Comparison of ENCODE assay signal across 43 mouse cellular contexts in genomic region chr7:104686201-104686600, GRCm38 (mm10). TPM values are rescaled to one million over a fixed set of nuclear protein-coding genes. Genes with fewer than 3 reads are reported as not detected.
"Had no signal": no experiment of that assay in that cellular context is flagged by ENCODE, and none has a peak within 500 bp of the region (broad histone marks: within the 10 kb centered on the region; RNA-seq: fewer than 3 reads in every experiment).

Gene Olfr661, plus strand, starts transcription at chr7:104686501.

- H3K27me3 ChIP-seq: heart, embryonic 12.5 days; heart, embryonic 13.5 days; heart, embryonic 15.5 days; hindbrain, embryonic 12.5 days; hindbrain, embryonic 13.5 days; hindbrain, embryonic 15.5 days; intestine, embryonic 15.5 days; kidney, embryonic 15.5 days had no signal

- ATAC-seq: hindbrain, embryonic 16.5 days; hindbrain, postnatal 0 days; inflammation-experienced regulatory T-cells, adult 6 months; intestine, embryonic 15.5 days; intestine, embryonic 16.5 days; intestine, postnatal 0 days had no signal

- H3K4me2 ChIP-seq: heart, embryonic 11.5 days; heart, embryonic 12.5 days; heart, embryonic 13.5 days; heart, embryonic 15.5 days; hindbrain, embryonic 12.5 days; hindbrain, embryonic 13.5 days; hindbrain, embryonic 14.5 days; hindbrain, embryonic 15.5 days; intestine, embryonic 15.5 days; kidney, embryonic 15.5 days had no signal

- H3K9me3 ChIP-seq: heart, embryonic 10.5 days; heart, embryonic 12.5 days; heart, embryonic 13.5 days; heart, embryonic 15.5 days; hindbrain, embryonic 10.5 days; hindbrain, embryonic 12.5 days; hindbrain, embryonic 13.5 days; hindbrain, embryonic 15.5 days; intestine, embryonic 15.5 days; kidney, embryonic 15.5 days had no signal

- H3K4me1 ChIP-seq: heart, embryonic 10.5 days; heart, embryonic 12.5 days; heart, embryonic 13.5 days; heart, embryonic 15.5 days; hindbrain, embryonic 10.5 days; hindbrain, embryonic 12.5 days; hindbrain, embryonic 13.5 days; hindbrain, embryonic 15.5 days; intestine, embryonic 15.5 days; kidney, embryonic 15.5 days had no signal

- H3K9ac ChIP-seq: heart, embryonic 12.5 days; heart, embryonic 13.5 days; heart, embryonic 15.5 days; hindbrain, embryonic 12.5 days; hindbrain, embryonic 13.5 days; hindbrain, embryonic 14.5 days; hindbrain, embryonic 15.5 days; intestine, embryonic 15.5 days; kidney, embryonic 15.5 days had no signal

- H3K36me3 ChIP-seq: heart, embryonic 10.5 days; heart, embryonic 12.5 days; heart, embryonic 13.5 days; heart, embryonic 15.5 days; hindbrain, embryonic 10.5 days; hindbrain, embryonic 12.5 days; hindbrain, embryonic 13.5 days; hindbrain, embryonic 15.5 days; intestine, embryonic 15.5 days; kidney, embryonic 15.5 days had no signal

- DNase-seq: heart, postnatal 10 days; heart, postnatal 14 days; heart, postnatal 36 days; heart, postnatal 4 days; kidney, adult 11 months; kidney, adult 18-20 months; kidney, adult 2 months; kidney, adult 8-10 months; kidney, adult 9 months; kidney, postnatal 10 days; kidney, postnatal 14 days; kidney, postnatal 25 days; kidney, postnatal 36 days; kidney, postnatal 4 days; layer of hippocampus, adult 9-11 months; layer of hippocampus, postnatal 36 days had no signal

- H3K4me3 ChIP-seq: heart, embryonic 10.5 days; heart, embryonic 12.5 days; heart, embryonic 13.5 days; heart, embryonic 15.5 days; hindbrain, embryonic 10.5 days; hindbrain, embryonic 12.5 days; hindbrain, embryonic 13.5 days; hindbrain, embryonic 15.5 days; intestine, embryonic 15.5 days; kidney, embryonic 15.5 days; layer of hippocampus, adult 2 months had no signal

- H3K27ac ChIP-seq: heart, embryonic 10.5 days; heart, embryonic 13.5 days; heart, embryonic 15.5 days; hindbrain, embryonic 10.5 days; hindbrain, embryonic 12.5 days; hindbrain, embryonic 13.5 days; hindbrain, embryonic 14.5 days; hindbrain, embryonic 15.5 days; hindbrain, postnatal 0 days; intestine, embryonic 15.5 days; kidney, embryonic 15.5 days; kidney, postnatal 0 days; layer of hippocampus, adult 2 months had no signal

RNA-seq across cellular contexts. Expression of gene Olfr661, which starts in this region (rescaled TPM):
- polyA plus RNA-seq: heart, embryonic 10.5 days; heart, embryonic 11.5 days; heart, embryonic 12.5 days; heart, embryonic 13.5 days; heart, embryonic 14.5 days; heart, embryonic 15.5 days; heart, embryonic 16.5 days; heart, postnatal 0 days; hindbrain, embryonic 10.5 days; hindbrain, embryonic 11.5 days; hindbrain, embryonic 12.5 days; hindbrain, embryonic 13.5 days; hindbrain, embryonic 14.5 days; hindbrain, embryonic 15.5 days; hindbrain, embryonic 16.5 days; hindbrain, postnatal 0 days; inflammation-experienced regulatory T-cells, adult 6 months; intestine, embryonic 14.5 days; intestine, embryonic 15.5 days; intestine, embryonic 16.5 days; intestine, postnatal 0 days; kidney, adult 2 months; kidney, embryonic 14.5 days; kidney, embryonic 15.5 days; kidney, embryonic 16.5 days; kidney, postnatal 0 days; large intestine, adult 2 months had no signal
